9 mouse cellular contexts compared by ENCODE assay signal in the genomic region with DNA sequence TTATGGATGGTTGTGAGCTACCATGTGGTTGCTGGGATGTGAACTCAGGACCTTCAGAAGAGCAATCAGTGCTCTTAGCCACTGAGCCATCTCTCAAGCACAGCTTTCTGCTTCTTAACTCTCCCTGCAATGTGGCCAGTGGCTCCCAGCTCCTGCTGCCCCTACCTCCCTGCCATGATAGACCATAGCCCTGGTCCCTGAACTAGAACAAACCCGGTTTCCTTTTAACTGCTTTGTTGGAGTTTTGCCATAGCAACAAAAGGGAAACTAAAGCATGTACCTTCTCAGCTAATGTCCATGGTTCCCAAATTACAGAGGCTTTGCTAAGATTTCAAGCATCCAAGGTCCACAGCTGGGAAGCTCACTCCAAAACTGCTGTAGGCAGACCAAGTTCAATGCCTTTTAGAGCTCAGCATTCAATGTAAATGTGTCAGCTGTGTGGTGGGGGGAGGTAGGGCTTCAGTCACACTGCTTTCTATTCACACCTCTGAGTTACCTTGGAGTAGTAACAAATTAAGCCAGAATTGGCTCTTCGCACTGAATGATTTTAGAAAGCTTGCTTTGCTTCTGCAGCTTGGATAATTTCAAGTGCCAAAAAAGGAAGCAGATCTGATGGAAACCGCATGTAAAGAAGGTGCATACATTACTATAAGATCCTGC. TPM values are rescaled to one million over a fixed set of nuclear protein-coding genes. Genes with fewer than 3 reads are reported as not detected.
DNase-seq lines count a peak whose midpoint lies in the region; TF ChIP-seq lines count a peak whose summit lies in the region.
"Had no signal": no experiment of that assay in that cellular context is flagged by ENCODE, and none has a peak within 500 bp of the region (broad histone marks: within the 10 kb centered on the region; RNA-seq: fewer than 3 reads in every experiment).

No protein-coding gene starts in this region.

- DNase-seq in heart, adult 11 months: peak; percentile 78
- DNase-seq in heart, adult 8-10 months (ENCODE audit: low spot score): no peak
- peak; percentile 9 for DNase-seq in layer of hippocampus, adult 9-11 months
- no peak for DNase-seq in layer of hippocampus, adult 9-10 months (ENCODE audit: low spot score)
- no peak for DNase-seq in spleen, adult 2 months (ENCODE audit: low read depth in 1 of 2, low spot score in 2 of 2)
- no peak for DNase-seq in spleen, postnatal 4 days (ENCODE audit: low spot score in 2 of 2)
- no peak for DNase-seq in testis, postnatal 14 days (ENCODE audit: low spot score)
- DNase-seq: gastrocnemius, postnatal 25 days; thymus, postnatal 36 days had no signal

- H3K27me3 ChIP-seq in spleen, adult 2 months (ENCODE audit: control insufficient read depth, insufficient read depth, low read length): no peaks in the 10 kb centered on the region

- TF ChIP-seq CTCF in spleen, adult 2 months (IDR thresholded peaks at IDR 0.05; ENCODE audit: extremely low read depth, insufficient read depth, insufficient read length, insufficient replicate concordance): no peak

- WGBS in spleen, adult 2 months: 85% methylated on average over 3 of the region's 3 CpGs

- H3K36me3 ChIP-seq in spleen, adult 2 months (ENCODE audit: control insufficient read depth, insufficient read depth, low read length): no peaks in the 10 kb centered on the region

- no peak for TF ChIP-seq POLR2A in spleen, adult 2 months (IDR thresholded peaks at IDR 0.05; ENCODE audit: low read depth, low read length)

- no peaks in the 10 kb centered on the region for H3K4me1 ChIP-seq in spleen, adult 2 months (ENCODE audit: control insufficient read depth, insufficient read depth, insufficient read length)

- 0 out of 2 replicates have a peak overlapping the region, but pooled peaks have one; percentile 11 for H3K27ac ChIP-seq in spleen, adult 2 months (ENCODE audit: insufficient read depth, low read length)

- H3K4me3 ChIP-seq in spleen, adult 2 months (ENCODE audit: extremely low read depth, insufficient read depth, insufficient read length): no peak overlapping the region

RNA-seq across cellular contexts. Expression of gene Usp24, which starts 54.0 kb away (rescaled TPM):
- 10 to 100 TPM; 46.9 to 59.1 (median 53.0) TPM for total RNA-seq in heart, adult 8-10 months (2022)
- 12.1 and 12.8 TPM in 2 replicates for polyA plus RNA-seq in spleen, adult 2 months (2012; rRNA removed)

Comparison
In these comparisons a context has a peak if more than half of its experiments do, and no peak if none do; other contexts are left out.
1. DNase-seq: peak in heart, adult 11 months (single experiment) and layer of hippocampus, adult 9-11 months (single experiment); none in heart, adult 8-10 months (single experiment), layer of hippocampus, adult 9-10 months (single experiment), spleen, adult 2 months (0 of 2), spleen, postnatal 4 days (0 of 2) and testis, postnatal 14 days (single experiment).